ENCODE assay signal across 22 mouse cellular contexts in the genomic region with DNA sequence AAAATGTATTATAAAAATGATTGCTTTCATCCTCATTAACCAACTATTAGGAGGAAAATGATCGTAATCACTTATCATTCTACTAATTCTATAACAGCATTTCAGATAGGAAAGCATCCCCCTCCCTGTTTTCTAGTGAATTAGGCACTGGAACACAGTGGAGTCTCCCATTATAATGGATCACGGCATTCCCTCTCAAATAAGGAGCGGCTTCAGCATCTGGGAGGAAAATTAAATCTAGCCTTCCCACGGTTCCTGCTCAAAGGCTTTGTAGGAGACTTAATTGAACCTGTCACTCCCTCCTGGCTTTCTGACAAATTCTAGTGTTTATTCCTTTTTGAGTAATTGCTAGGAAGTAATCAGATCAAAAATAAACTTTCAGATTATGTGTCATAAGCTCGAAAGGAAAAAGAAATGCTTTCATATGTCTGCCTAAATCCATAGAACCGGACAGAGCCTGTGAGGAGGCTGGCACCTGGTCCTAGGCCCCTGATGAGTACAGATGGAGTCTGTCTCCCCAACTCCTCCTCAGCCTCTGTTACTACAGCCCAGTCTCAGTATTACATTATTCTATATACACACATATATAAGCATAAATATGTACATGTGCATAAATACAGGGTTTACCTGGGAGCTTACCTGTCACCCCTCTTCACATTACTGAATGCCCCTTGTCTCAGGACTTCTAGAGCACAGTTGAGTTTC.
DNase-seq lines count a peak whose midpoint lies in the region; ATAC-seq lines count a peak whose summit lies in the region.
"Had no signal": no experiment of that assay in that cellular context is flagged by ENCODE, and none has a peak within 500 bp of the region (broad histone marks: within the 10 kb centered on the region; RNA-seq: fewer than 3 reads in every experiment).

No protein-coding gene starts in this region.

- ATAC-seq in forebrain, embryonic 12.5 days (ENCODE audit: low FRiP score), result peak; percentile 36; the same call in 1 of the 2 replicates
- peak; percentile 74 for ATAC-seq in hindbrain, embryonic 16.5 days
- peak; percentile 59; the same call in 1 of the 2 replicates for ATAC-seq in forebrain, embryonic 16.5 days
- ATAC-seq: CD4-positive, CD25-positive, alpha-beta regulatory T cell, adult 4 months had no signal

- H3K9me3 ChIP-seq in forebrain, embryonic 12.5 days, result no peaks in the 10 kb centered on the region
- no peaks in the 10 kb centered on the region for H3K9me3 ChIP-seq in forebrain, embryonic 10.5 days
- H3K9me3 ChIP-seq in hindbrain, embryonic 16.5 days (ENCODE audit: control insufficient read depth, low read length), result no peaks in the 10 kb centered on the region
- H3K9me3 ChIP-seq in hindbrain, embryonic 10.5 days, result no peaks in the 10 kb centered on the region
- H3K9me3 ChIP-seq in forebrain, embryonic 16.5 days (ENCODE audit: control insufficient read depth, low read length), result no peaks in the 10 kb centered on the region
- H3K9me3 ChIP-seq: embryonic facial prominence, embryonic 13.5 days; G1E; heart, embryonic 10.5 days; hindbrain, embryonic 15.5 days had no signal

- H3K27ac ChIP-seq in forebrain, embryonic 12.5 days, result no peak overlapping the region
- H3K27ac ChIP-seq in forebrain, embryonic 10.5 days, result no peak overlapping the region
- no peak overlapping the region for H3K27ac ChIP-seq in hindbrain, embryonic 16.5 days (ENCODE audit: low read depth, low read length)
- H3K27ac ChIP-seq in hindbrain, embryonic 10.5 days, result no peak overlapping the region
- no peak overlapping the region for H3K27ac ChIP-seq in forebrain, embryonic 16.5 days (ENCODE audit: low read length)
- H3K27ac ChIP-seq: embryonic facial prominence, embryonic 13.5 days; heart, embryonic 10.5 days; hindbrain, embryonic 15.5 days had no signal

- no peaks in the 10 kb centered on the region for H3K4me1 ChIP-seq in forebrain, embryonic 12.5 days
- peaks cover 5% of the 10 kb centered on the region; the same call in 1 of the 2 replicates for H3K4me1 ChIP-seq in forebrain, embryonic 10.5 days
- H3K4me1 ChIP-seq in hindbrain, embryonic 16.5 days (ENCODE audit: control insufficient read depth, insufficient read depth, low read depth, low read length), result no peaks in the 10 kb centered on the region
- H3K4me1 ChIP-seq in hindbrain, embryonic 10.5 days (replicated peaks), result 0 out of 2 replicates have a peak, but pooled peaks cover 7% of the 10 kb centered on the region
- peaks cover 4% of the 10 kb centered on the region; the same call in 1 of the 2 replicates for H3K4me1 ChIP-seq in forebrain, embryonic 16.5 days (replicated peaks; ENCODE audit: control insufficient read depth, insufficient read depth, low read length)
- H3K4me1 ChIP-seq: embryonic facial prominence, embryonic 13.5 days; heart, embryonic 10.5 days had no signal

- no peaks in the 10 kb centered on the region for H3K36me3 ChIP-seq in forebrain, embryonic 12.5 days (replicated peaks)
- H3K36me3 ChIP-seq in forebrain, embryonic 10.5 days (replicated peaks), result no peaks in the 10 kb centered on the region
- H3K36me3 ChIP-seq in hindbrain, embryonic 16.5 days (ENCODE audit: control insufficient read depth, insufficient read depth, low read length), result no peaks in the 10 kb centered on the region
- no peaks in the 10 kb centered on the region for H3K36me3 ChIP-seq in hindbrain, embryonic 10.5 days
- H3K36me3 ChIP-seq in forebrain, embryonic 16.5 days (ENCODE audit: control insufficient read depth, insufficient read depth), result no peaks in the 10 kb centered on the region
- H3K36me3 ChIP-seq: embryonic facial prominence, embryonic 13.5 days; G1E; heart, embryonic 10.5 days; hindbrain, embryonic 15.5 days had no signal

- 32% methylated on average over 6 of the region's 6 CpGs for WGBS in forebrain, embryonic 12.5 days
- 55% methylated on average over 6 of the region's 6 CpGs for WGBS in forebrain, embryonic 10.5 days
- 38% methylated on average over 6 of the region's 6 CpGs for WGBS in hindbrain, embryonic 16.5 days
- WGBS in hindbrain, embryonic 10.5 days, result 74% methylated on average over 6 of the region's 6 CpGs
- 10% methylated on average over 6 of the region's 6 CpGs for WGBS in forebrain, embryonic 16.5 days

- intact Hi-C loops in heart, postnatal 36 days (cut with DNase I), result no loop called here

- no peak for DNase-seq in forebrain, embryonic 10.5 days (ENCODE audit: extremely low spot score, low spot score)
- DNase-seq in hindbrain, embryonic 10.5 days (ENCODE audit: low spot score), result no peak
- DNase-seq in brain, adult 2 months (ENCODE audit: low read depth, low spot score), result peak; percentile 27
- DNase-seq in thymus, postnatal 0 days (ENCODE audit: low spot score), result no peak
- DNase-seq in heart, postnatal 36 days, result no peak
- DNase-seq: adrenal gland, postnatal 10 days; B cell, adult 2 months; cerebellum, adult 18-20 months; cerebellum, adult 9-11 months; cerebellum, postnatal 36 days; gastrocnemius, postnatal 10 days; heart, adult 18-20 months; heart, postnatal 10 days; kidney, adult 11 months had no signal

- no peak overlapping the region for H3K9ac ChIP-seq in forebrain, embryonic 12.5 days
- no peak overlapping the region for H3K9ac ChIP-seq in hindbrain, embryonic 16.5 days (ENCODE audit: low read depth, low read length)
- no peak overlapping the region for H3K9ac ChIP-seq in forebrain, embryonic 16.5 days (replicated peaks; ENCODE audit: low read depth, low read length)
- H3K9ac ChIP-seq: embryonic facial prominence, embryonic 13.5 days; hindbrain, embryonic 15.5 days had no signal

- no peak overlapping the region for H3K4me2 ChIP-seq in forebrain, embryonic 12.5 days
- no peak overlapping the region for H3K4me2 ChIP-seq in hindbrain, embryonic 16.5 days (ENCODE audit: low read length)
- H3K4me2 ChIP-seq in forebrain, embryonic 16.5 days (ENCODE audit: low read length), result no peak overlapping the region
- H3K4me2 ChIP-seq: embryonic facial prominence, embryonic 13.5 days; hindbrain, embryonic 15.5 days had no signal

- no peaks in the 10 kb centered on the region for H3K27me3 ChIP-seq in forebrain, embryonic 12.5 days
- no peaks in the 10 kb centered on the region for H3K27me3 ChIP-seq in forebrain, embryonic 10.5 days (ENCODE audit: poor library complexity, severe bottlenecking)
- H3K27me3 ChIP-seq in hindbrain, embryonic 16.5 days (replicated peaks; ENCODE audit: control insufficient read depth, insufficient read depth, low read length), result no peaks in the 10 kb centered on the region
- H3K27me3 ChIP-seq in hindbrain, embryonic 10.5 days (ENCODE audit: insufficient read depth, poor library complexity, severe bottlenecking), result no peaks in the 10 kb centered on the region
- no peaks in the 10 kb centered on the region for H3K27me3 ChIP-seq in forebrain, embryonic 16.5 days (replicated peaks; ENCODE audit: control insufficient read depth, insufficient read depth, low read length)
- H3K27me3 ChIP-seq: embryonic facial prominence, embryonic 13.5 days; hindbrain, embryonic 15.5 days had no signal

- H3K4me3 ChIP-seq in forebrain, embryonic 12.5 days (replicated peaks), result no peak overlapping the region
- H3K4me3 ChIP-seq in forebrain, embryonic 10.5 days, result no peak overlapping the region
- no peak overlapping the region for H3K4me3 ChIP-seq in hindbrain, embryonic 16.5 days (ENCODE audit: low read length)
- no peak overlapping the region for H3K4me3 ChIP-seq in hindbrain, embryonic 10.5 days
- no peak overlapping the region for H3K4me3 ChIP-seq in forebrain, embryonic 16.5 days (replicated peaks; ENCODE audit: low read length)
- H3K4me3 ChIP-seq: embryonic facial prominence, embryonic 13.5 days; heart, embryonic 10.5 days; hindbrain, embryonic 15.5 days had no signal
